Mouse (Mus musculus): ENCODE measurements around the gene Cbx2. TPM values are rescaled to one million over a fixed set of nuclear protein-coding genes. Genes with fewer than 3 reads are reported as not detected.
A peak's percentile ranks its signal among the peaks of the same experiment; 100 is the strongest.

Gene Cbx2
- polyA plus RNA-seq, 1 experiment from 2014 or later, result 86.6 TPM

- WGBS, result under 1% methylated on average over 13 of the region's 13 CpGs
- Histone ChIP-seq H3K4me1 (replicated peaks) (peaks cover 61% of the 10 kb centered on the region), H3K36me3 (no peaks in the 10 kb centered on the region), H3K9me3 (no peaks in the 10 kb centered on the region), H3K27ac (no peak overlapping the region), H3K27me3 (ENCODE audit: insufficient read depth, poor library complexity, severe bottlenecking) (peaks cover 100% of the 10 kb centered on the region), H3K4me3 (peak overlapping the region; percentile 51)
- DNase-seq (ENCODE audit: low spot score), result peak; percentile 41
These were observed 25.4 kb downstream of the Cbx2 start for GRCm38 (mm10) chr11:119048133-119048510.

- no peak overlapping the region for H3K4me3 ChIP-seq
- H3K36me3 ChIP-seq, result no peaks in the 10 kb centered on the region
- H3K27me3 ChIP-seq (ENCODE audit: insufficient read depth, poor library complexity, severe bottlenecking), result peaks cover 100% of the 10 kb centered on the region
- WGBS, result 5% methylated on average over 2 of the region's 2 CpGs
- peaks cover 69% of the 10 kb centered on the region for H3K4me1 ChIP-seq (replicated peaks)
- no peak for DNase-seq (ENCODE audit: low spot score)
- no peaks in the 10 kb centered on the region for H3K9me3 ChIP-seq
- no peak overlapping the region for H3K27ac ChIP-seq
These were observed 27.6 kb downstream of the Cbx2 start for GRCm38 (mm10) chr11:119050361-119050760.

GRCm38 (mm10) chr11:119051426-119051825 is 28.7 kb downstream of the Cbx2 start:
- peaks cover 73% of the 10 kb centered on the region for H3K4me1 ChIP-seq (replicated peaks)
- DNase-seq (ENCODE audit: low spot score), result no peak
- H3K9me3 ChIP-seq, result no peaks in the 10 kb centered on the region
- H3K4me3 ChIP-seq, result no peak overlapping the region
- no peak overlapping the region for H3K27ac ChIP-seq
- H3K27me3 ChIP-seq (ENCODE audit: insufficient read depth, poor library complexity, severe bottlenecking), result peaks cover 100% of the 10 kb centered on the region
- no peaks in the 10 kb centered on the region for H3K36me3 ChIP-seq

GRCm38 (mm10) chr11:119051927-119052660 is 29.3 kb downstream of the Cbx2 start:
- peak; percentile 49 for DNase-seq (ENCODE audit: low spot score)
- peaks cover 100% of the 10 kb centered on the region for H3K27me3 ChIP-seq (ENCODE audit: insufficient read depth, poor library complexity, severe bottlenecking)
- H3K4me3 ChIP-seq, result peak overlapping the region; percentile 55; the same call in 1 of the 2 replicates
- H3K4me1 ChIP-seq (replicated peaks), result peaks cover 73% of the 10 kb centered on the region
- H3K27ac ChIP-seq, result peak overlapping the region; percentile 90
- no peaks in the 10 kb centered on the region for H3K9me3 ChIP-seq
- H3K36me3 ChIP-seq, result no peaks in the 10 kb centered on the region
- 4% methylated on average over 15 of the region's 15 CpGs for WGBS

- H3K36me3 ChIP-seq, result no peaks in the 10 kb centered on the region
- WGBS, result under 1% methylated on average over 13 of the region's 13 CpGs
- H3K27me3 ChIP-seq (ENCODE audit: insufficient read depth, poor library complexity, severe bottlenecking), result peaks cover 100% of the 10 kb centered on the region
- peaks cover 73% of the 10 kb centered on the region for H3K4me1 ChIP-seq (replicated peaks)
- H3K27ac ChIP-seq, result peak overlapping the region; percentile 90
- no peaks in the 10 kb centered on the region for H3K9me3 ChIP-seq
- DNase-seq (ENCODE audit: low spot score), result peak; percentile 74
- H3K4me3 ChIP-seq, result peak overlapping the region; percentile 55
These were observed 30.0 kb downstream of the Cbx2 start for GRCm38 (mm10) chr11:119052661-119053256.

- DNase-seq (ENCODE audit: low spot score), result peak; percentile 92
- Histone ChIP-seq H3K4me3 (peak overlapping the region; percentile 55), H3K4me1 (replicated peaks) (peaks cover 73% of the 10 kb centered on the region), H3K9me3 (no peaks in the 10 kb centered on the region), H3K27ac (peak overlapping the region; percentile 90), H3K27me3 (ENCODE audit: insufficient read depth, poor library complexity, severe bottlenecking) (peaks cover 100% of the 10 kb centered on the region), H3K36me3 (no peaks in the 10 kb centered on the region)
- WGBS, result under 1% methylated on average over 42 of the region's 42 CpGs
These were observed 30.5 kb downstream of the Cbx2 start for GRCm38 (mm10) chr11:119053257-119053670.

- under 1% methylated on average over 34 of the region's 35 CpGs for WGBS
- Histone ChIP-seq H3K4me1 (replicated peaks) (peaks cover 74% of the 10 kb centered on the region), H3K4me3 (peak overlapping the region; percentile 55), H3K9me3 (no peaks in the 10 kb centered on the region), H3K36me3 (no peaks in the 10 kb centered on the region), H3K27me3 (ENCODE audit: insufficient read depth, poor library complexity, severe bottlenecking) (peaks cover 100% of the 10 kb centered on the region), H3K27ac (peak overlapping the region; percentile 90)
- no peak for DNase-seq (ENCODE audit: low spot score)
These were observed 31.1 kb downstream of the Cbx2 start for GRCm38 (mm10) chr11:119053738-119054350.

- Histone ChIP-seq H3K4me3 (peak overlapping the region; percentile 72), H3K27me3 (ENCODE audit: insufficient read depth, poor library complexity, severe bottlenecking) (peaks cover 100% of the 10 kb centered on the region), H3K9me3 (no peaks in the 10 kb centered on the region), H3K4me1 (replicated peaks) (peaks cover 73% of the 10 kb centered on the region), H3K36me3 (no peaks in the 10 kb centered on the region), H3K27ac (peak overlapping the region; percentile 90)
- 2% methylated on average over 47 of the region's 47 CpGs for WGBS
- peak; percentile 54 for DNase-seq (ENCODE audit: low spot score)
These were observed 31.9 kb downstream of the Cbx2 start for GRCm38 (mm10) chr11:119054351-119055345.

- H3K4me3 ChIP-seq, result peak overlapping the region; percentile 72
- peak; percentile 40 for DNase-seq (ENCODE audit: low spot score)
- peak overlapping the region; percentile 72 for H3K27ac ChIP-seq
- peaks cover 73% of the 10 kb centered on the region for H3K4me1 ChIP-seq (replicated peaks)
- H3K9me3 ChIP-seq, result no peaks in the 10 kb centered on the region
- no peaks in the 10 kb centered on the region for H3K36me3 ChIP-seq
- 2% methylated on average over 32 of the region's 32 CpGs for WGBS
- H3K27me3 ChIP-seq (ENCODE audit: insufficient read depth, poor library complexity, severe bottlenecking), result peaks cover 100% of the 10 kb centered on the region
These were observed 32.9 kb downstream of the Cbx2 start for GRCm38 (mm10) chr11:119055571-119056131.

- under 1% methylated on average over 65 of the region's 65 CpGs for WGBS
- Histone ChIP-seq H3K4me1 (replicated peaks) (peaks cover 73% of the 10 kb centered on the region), H3K27ac (peak overlapping the region; percentile 99)
These were observed 33.8 kb downstream of the Cbx2 start for GRCm38 (mm10) chr11:119056301-119057211.

GRCm38 (mm10) chr11:119057291-119057690 is 34.5 kb downstream of the Cbx2 start:
- WGBS, result 1% methylated on average over 9 of the region's 9 CpGs
- no peak for DNase-seq (ENCODE audit: low spot score)

More at GRCm38 (mm10) chr11:119056301-119057211, 33.8 kb downstream of the Cbx2 start:
- H3K36me3 ChIP-seq, result no peaks in the 10 kb centered on the region
- no peaks in the 10 kb centered on the region for H3K9me3 ChIP-seq
- DNase-seq (ENCODE audit: low spot score), result peak; percentile 81
- H3K4me3 ChIP-seq, result peak overlapping the region; percentile 72
- H3K27me3 ChIP-seq (ENCODE audit: insufficient read depth, poor library complexity, severe bottlenecking), result peaks cover 100% of the 10 kb centered on the region

More at GRCm38 (mm10) chr11:119057291-119057690, 34.5 kb downstream of the Cbx2 start:
- Histone ChIP-seq H3K36me3 (no peaks in the 10 kb centered on the region), H3K27me3 (ENCODE audit: insufficient read depth, poor library complexity, severe bottlenecking) (peaks cover 100% of the 10 kb centered on the region), H3K4me3 (peak overlapping the region; percentile 72), H3K4me1 (replicated peaks) (peaks cover 68% of the 10 kb centered on the region), H3K27ac (peak overlapping the region; percentile 99), H3K9me3 (no peaks in the 10 kb centered on the region)

All from hindbrain, embryonic 10.5 days (tissue).